Mouse (Mus musculus): ENCODE measurements around the gene Ripor3.

DNA sequence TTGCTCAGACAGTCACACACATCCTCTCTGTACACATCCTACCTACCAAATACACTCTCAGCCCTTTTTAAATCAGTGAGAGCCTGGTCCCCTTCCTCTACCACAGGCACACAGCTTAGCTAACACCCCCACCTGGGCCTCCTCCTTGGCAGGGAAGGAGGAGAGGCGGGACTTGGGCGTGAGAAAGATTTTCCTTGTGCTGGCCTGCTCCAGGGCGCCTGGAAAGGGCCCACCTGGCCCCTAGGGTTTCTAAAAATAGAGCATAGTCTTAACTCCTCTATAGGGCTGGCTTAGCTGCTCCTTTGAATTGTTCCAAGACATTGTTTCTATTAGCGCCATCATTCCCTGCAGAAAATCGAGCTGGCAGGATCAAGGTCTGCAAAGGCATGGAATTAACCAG lies 35.4 kb upstream of the Ripor3 start:
- TF ChIP-seq POLR2A (IDR thresholded peaks at IDR 0.05; ENCODE audit: low read depth, low read length) = no peak
- TF ChIP-seq CTCF (conservative IDR thresholded peaks at IDR 0.05 in 1 of 2, IDR thresholded peaks at IDR 0.05 in 1 of 2; ENCODE audit: low read depth in 2 of 2, low read length in 2 of 2) = no peak
- TF ChIP-seq MAX (IDR thresholded peaks at IDR 0.05; ENCODE audit: low read length) = no peak
- TF ChIP-seq RCOR1 (conservative IDR thresholded peaks at IDR 0.05; ENCODE audit: low read depth, low read length) = no peak
- no peak for TF ChIP-seq JUN (IDR thresholded peaks at IDR 0.05; ENCODE audit: insufficient read depth, low read depth, low read length)
- no peak for TF ChIP-seq SIN3A (IDR thresholded peaks at IDR 0.05; ENCODE audit: low read length)
- no peak for TF ChIP-seq TBP (conservative IDR thresholded peaks at IDR 0.05; ENCODE audit: low read depth, low read length)
- no peak for TF ChIP-seq CHD1 (IDR thresholded peaks at IDR 0.05; ENCODE audit: low read depth, low read length)
- TF ChIP-seq JUND (conservative IDR thresholded peaks at IDR 0.05; ENCODE audit: low read depth, low read length) = no peak
- no peak for TF ChIP-seq MXI1 (IDR thresholded peaks at IDR 0.05; ENCODE audit: low read depth, low read length)
- no peak for TF ChIP-seq ZNF384 (IDR thresholded peaks at IDR 0.05; ENCODE audit: low read depth, low read length)

All from CH12.LX (cell line).